11 mouse cellular contexts compared by ENCODE assay signal in the genomic region with DNA sequence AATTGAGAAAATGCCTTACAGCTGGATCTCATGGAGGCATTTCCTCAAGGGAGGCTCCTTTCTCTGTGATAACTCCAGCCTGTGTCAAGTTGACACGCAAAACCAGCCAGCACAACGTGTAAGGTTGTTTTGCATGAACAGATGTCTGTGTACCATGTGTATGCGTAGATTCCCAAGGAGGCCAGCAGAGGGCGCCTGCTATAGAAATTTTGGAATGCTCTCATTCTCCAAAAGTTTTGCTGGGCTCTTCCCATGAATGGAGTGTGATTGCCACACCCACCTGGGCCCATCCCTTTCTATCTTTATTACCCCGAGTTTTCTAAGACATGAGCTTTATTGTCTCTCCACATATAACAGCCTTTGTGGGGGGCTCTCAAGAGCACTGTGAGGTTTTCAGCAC.
DNase-seq lines count a peak whose midpoint lies in the region.
"Had no signal": no experiment of that assay in that cellular context is flagged by ENCODE, and none has a peak within 500 bp of the region (broad histone marks: within the 10 kb centered on the region; RNA-seq: fewer than 3 reads in every experiment).

No protein-coding gene starts in this region.

- DNase-seq in adrenal gland, postnatal 25 days: peak; percentile 10
- DNase-seq in adrenal gland, adult 8-10 months: no peak
- peak; percentile 44 to 52 for DNase-seq in kidney, postnatal 4 days
- DNase-seq in kidney, adult 18-20 months: no peak
- peak; percentile 21 for DNase-seq in urinary bladder, postnatal 14 days (ENCODE audit: low spot score)
- DNase-seq in urinary bladder, adult 2 months (ENCODE audit: low spot score): no peak
- no peak for DNase-seq in gastrocnemius, postnatal 36 days
- DNase-seq in heart, postnatal 10 days: no peak
- DNase-seq: adrenal gland, adult 2 months; heart, adult 11 months; lung, postnatal 36 days had no signal

- intact Hi-C loops in gastrocnemius, postnatal 36 days (cut with DNase I): loop anchor here (2.0 kb wide), 1 partner anchor 371 kb away; no protein-coding TSS in a partner anchor
- intact Hi-C loops in heart, postnatal 10 days (cut with DNase I): loop anchor here (10.0 kb wide), 1 partner anchor 309 kb away; no protein-coding TSS in a partner anchor

Comparison
In these comparisons a context has a peak if more than half of its experiments do, and no peak if none do; other contexts are left out.
1. DNase-seq: peak in adrenal gland, postnatal 25 days (single experiment), kidney, postnatal 4 days (2 of 2) and urinary bladder, postnatal 14 days (single experiment); none in adrenal gland, adult 8-10 months (single experiment), kidney, adult 18-20 months (single experiment), urinary bladder, adult 2 months (single experiment), gastrocnemius, postnatal 36 days (0 of 2) and heart, postnatal 10 days (0 of 2).